Mouse (Mus musculus) heart, embryonic 15.5 days (tissue): ENCODE results near the gene Sox5. TPM values are rescaled to one million over a fixed set of nuclear protein-coding genes. Genes with fewer than 3 reads are reported as not detected.

Experiments
- ATAC-seq: fragments of 200-750 bp; cut with Nextera tagmentation; replicated peaks from 2 replicates; pipeline ENCODE4 v1.8.0; 2017; ENCODE audit warnings: low read depth, moderate TSS enrichment; ENCODE audit not compliant: insufficient number of reproducible peaks, insufficient read depth, low FRiP score
- H3K27ac ChIP-seq: fragments of 300-500 bp; sonication (generic); 2 replicates; pipeline ENCODE4 v1.5.1; 2015; ENCODE audit warnings: mild to moderate bottlenecking, inconsistent platforms
- H3K27me3 ChIP-seq: fragments of 300-500 bp; sonication (generic); 2 replicates; pipeline ENCODE4 v1.6.1; 2015; ENCODE audit warnings: inconsistent platforms
- H3K36me3 ChIP-seq: fragments of 300-500 bp; sonication (generic); 2 replicates; pipeline ENCODE4 v1.6.1; 2015; ENCODE audit warnings: mild to moderate bottlenecking, inconsistent platforms
- H3K4me1 ChIP-seq: fragments of 300-500 bp; sonication (generic); replicated peaks from 2 replicates; pipeline ENCODE4 v1.6.1; 2015; ENCODE audit warnings: inconsistent platforms
- H3K4me2 ChIP-seq: fragments of 300-500 bp; sonication (generic); 2 replicates; pipeline ENCODE4 v1.6.1; 2015; ENCODE audit warnings: inconsistent platforms, mild to moderate bottlenecking, moderate library complexity
- H3K4me3 ChIP-seq: fragments of 300-500 bp; sonication (generic); 2 replicates; pipeline ENCODE4 v1.5.1; 2015; ENCODE audit warnings: mild to moderate bottlenecking, inconsistent platforms
- H3K9ac ChIP-seq: fragments of 300-500 bp; sonication (generic); 2 replicates; pipeline ENCODE4 v1.6.1; 2015; ENCODE audit warnings: mild to moderate bottlenecking, inconsistent platforms
- H3K9me3 ChIP-seq: fragments of 300-500 bp; sonication (generic); replicated peaks from 2 replicates; pipeline ENCODE4 v1.6.1; 2016; ENCODE audit warnings: inconsistent platforms
- WGBS: fragments of 180-500 bp; shearing (Covaris S2); methylation state at CpG from one replicate; pipeline ENCODE4 v1.1.7; 2015; ENCODE audit warnings: mixed read lengths; 5-methylcytosine and 5-hydroxymethylcytosine counted together
- polyA plus RNA-seq: library from polyadenylated mRNA; unstranded; fragments of >200 nt; fragmentation: Nextera tagmentation; extraction: Ambion mirVana; gene quantifications from 2 replicates; pipeline ENCODE4 v1.2.1, GENCODE M21; 2015

Sox5 gene
- polyA plus RNA-seq, 1 experiment from 2014 or later, result 8.9 TPM

DNA sequence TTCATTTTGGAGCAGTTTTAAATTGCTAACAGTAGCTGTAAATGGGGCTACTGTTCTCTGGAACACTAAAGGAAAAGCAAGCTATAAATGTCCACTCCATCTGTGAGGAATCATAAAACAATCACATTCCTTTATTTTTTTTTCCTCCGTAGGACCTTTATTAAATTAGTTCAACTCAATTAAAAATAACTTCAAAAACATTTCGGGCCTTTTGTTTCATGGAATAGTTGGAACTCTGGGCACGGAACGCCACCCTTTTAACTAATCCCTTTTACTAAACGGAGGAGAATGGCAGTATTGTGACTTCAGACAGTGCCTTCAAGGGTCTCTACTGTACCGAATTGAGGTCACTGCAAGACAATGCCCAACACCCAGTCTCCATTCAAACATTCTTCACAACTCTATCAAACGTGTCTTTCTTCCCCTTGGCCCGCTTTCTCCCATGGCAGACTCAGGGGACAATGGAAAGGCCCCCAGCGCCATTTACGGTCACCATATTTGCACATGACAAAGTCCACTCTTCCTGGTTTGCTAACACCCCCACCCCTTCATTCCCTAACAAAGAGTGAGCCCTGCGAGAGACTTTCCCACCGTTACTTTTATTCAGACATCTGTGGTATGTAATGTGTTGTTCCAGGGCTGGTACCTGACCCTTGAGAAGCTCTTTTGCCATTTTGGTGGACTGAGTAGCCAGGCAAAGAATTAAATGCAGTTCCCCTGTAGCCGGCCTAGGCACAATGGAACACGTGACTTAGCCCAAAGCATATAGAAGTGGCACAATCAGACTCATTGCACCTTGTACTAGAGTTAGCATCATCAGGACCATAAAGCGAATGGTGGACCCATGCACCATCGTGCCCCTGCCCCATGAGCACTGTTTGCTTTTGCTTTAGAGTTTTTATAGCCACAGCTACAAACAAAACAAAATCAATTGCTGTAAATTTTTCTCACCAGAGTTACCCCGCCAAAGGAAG, 468.7 kb downstream of the Sox5 start:
- H3K4me3 ChIP-seq, result no peak overlapping the region
- H3K9me3 ChIP-seq, result no peaks in the 10 kb centered on the region
- WGBS, result 79% methylated on average over 17 of the region's 17 CpGs
- no peak for ATAC-seq
- no peaks in the 10 kb centered on the region for H3K36me3 ChIP-seq
- no peak overlapping the region for H3K9ac ChIP-seq
- H3K4me2 ChIP-seq, result no peak overlapping the region
- no peaks in the 10 kb centered on the region for H3K4me1 ChIP-seq
- H3K27me3 ChIP-seq, result no peaks in the 10 kb centered on the region
- no peak overlapping the region for H3K27ac ChIP-seq

DNA sequence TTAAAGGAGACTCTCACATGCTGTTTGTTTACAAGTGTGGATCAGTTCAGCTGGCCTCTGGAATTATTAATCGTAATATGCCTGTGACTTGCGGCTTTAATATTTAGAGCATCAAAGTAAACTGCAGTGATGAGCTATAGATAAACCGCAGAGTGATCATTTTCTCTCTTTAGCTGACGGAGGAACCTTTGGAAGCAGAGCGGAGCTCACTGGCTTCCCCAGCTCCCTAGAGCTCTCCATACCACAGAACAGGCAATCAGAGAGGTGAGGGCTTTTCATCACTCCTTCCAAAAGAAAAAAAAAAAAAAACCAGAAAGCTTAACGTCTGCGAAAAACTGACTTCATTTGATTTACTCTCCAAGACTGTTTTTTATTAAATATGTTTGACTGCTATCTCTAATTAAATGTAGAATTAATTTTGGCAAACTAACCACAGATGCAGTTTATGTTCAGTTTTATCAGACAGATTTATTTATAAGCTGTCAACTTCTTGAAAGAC, 469.4 kb downstream of the Sox5 start:
- Histone ChIP-seq H3K27me3 (no peaks in the 10 kb centered on the region), H3K27ac (no peak overlapping the region), H3K4me2 (no peak overlapping the region), H3K36me3 (no peaks in the 10 kb centered on the region), H3K4me3 (no peak overlapping the region), H3K4me1 (no peaks in the 10 kb centered on the region), H3K9ac (no peak overlapping the region), H3K9me3 (no peaks in the 10 kb centered on the region)
- WGBS, result 70% methylated on average over 7 of the region's 7 CpGs
- no peak for ATAC-seq

DNA sequence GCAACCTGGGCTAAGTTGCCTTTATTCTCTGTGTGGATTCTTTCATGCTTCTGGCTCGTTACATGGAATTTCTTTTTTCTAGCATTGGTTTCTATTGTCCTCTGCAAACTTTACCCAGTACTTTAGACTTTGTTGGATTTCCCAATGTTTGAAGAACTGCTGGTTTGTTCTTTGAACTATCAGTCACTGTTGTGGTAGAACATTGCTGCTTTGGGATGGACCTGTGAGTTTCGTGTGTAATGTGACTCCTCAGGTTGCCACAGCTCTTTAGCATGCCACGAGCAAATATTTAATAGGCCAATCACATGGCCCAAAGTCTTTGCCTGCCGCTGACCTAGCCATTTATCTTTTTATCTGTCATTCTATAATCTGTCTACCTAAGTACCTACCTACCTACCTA, 470.0 kb downstream of the Sox5 start:
- H3K4me3 ChIP-seq, result no peak overlapping the region
- H3K9me3 ChIP-seq, result no peaks in the 10 kb centered on the region
- ATAC-seq, result no peak
- H3K4me2 ChIP-seq, result no peak overlapping the region
- H3K27ac ChIP-seq, result no peak overlapping the region
- no peak overlapping the region for H3K9ac ChIP-seq
- H3K4me1 ChIP-seq, result no peaks in the 10 kb centered on the region
- H3K36me3 ChIP-seq, result no peaks in the 10 kb centered on the region
- 63% methylated on average over 4 of the region's 4 CpGs for WGBS
- H3K27me3 ChIP-seq, result no peaks in the 10 kb centered on the region

DNA sequence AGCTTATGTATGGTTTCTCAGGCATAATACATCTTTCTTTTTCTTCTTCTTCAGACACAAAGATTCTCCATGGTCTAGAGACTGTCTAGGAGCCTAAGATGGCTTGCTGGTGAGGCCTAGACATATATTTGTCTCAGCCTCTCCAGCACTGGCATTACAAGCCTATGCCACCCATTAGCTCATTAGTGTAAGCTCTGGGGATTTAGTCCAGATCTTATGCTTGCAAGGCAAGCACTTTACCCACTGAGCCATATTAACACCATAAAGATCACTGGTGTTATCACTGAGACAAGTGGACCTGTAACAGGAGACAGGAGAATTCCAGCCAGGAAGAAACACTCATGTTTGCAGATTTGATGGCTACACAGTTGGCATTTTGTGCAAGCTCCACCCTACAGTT, 472.6 kb downstream of the Sox5 start:
- no peaks in the 10 kb centered on the region for H3K36me3 ChIP-seq

DNA sequence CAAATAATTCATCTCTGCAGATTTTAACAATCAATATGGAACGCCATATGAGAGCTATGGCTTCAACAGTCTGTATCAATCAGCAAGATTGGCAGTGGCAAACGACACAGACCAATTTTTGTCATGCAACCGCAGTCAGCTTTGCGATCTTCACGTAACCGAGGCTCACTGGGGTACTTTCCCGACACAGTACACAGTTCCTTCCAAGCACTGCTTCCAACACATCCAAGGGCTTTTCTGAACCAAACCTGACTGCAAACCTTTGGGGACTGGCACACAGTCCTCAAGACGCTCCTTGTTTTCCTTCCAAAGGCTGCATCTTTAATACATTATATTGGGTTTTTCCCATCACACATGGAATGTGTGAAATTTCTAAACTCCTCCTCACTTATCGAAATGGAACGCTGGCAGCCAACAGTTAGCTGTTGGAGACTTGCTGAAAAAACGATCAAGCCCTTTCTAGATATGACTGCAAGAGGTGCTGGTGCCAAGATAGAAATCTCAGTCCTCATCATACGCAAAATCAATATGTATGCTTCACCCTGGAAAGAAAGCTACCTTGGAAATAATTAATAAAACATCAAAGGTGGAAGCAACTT, 474.1 kb downstream of the Sox5 start:
- 86% methylated on average over 12 of the region's 12 CpGs for WGBS
- H3K4me2 ChIP-seq, result no peak overlapping the region
- ATAC-seq, result no peak
- no peak overlapping the region for H3K27ac ChIP-seq
- H3K9ac ChIP-seq, result no peak overlapping the region
- no peaks in the 10 kb centered on the region for H3K36me3 ChIP-seq
- no peaks in the 10 kb centered on the region for H3K27me3 ChIP-seq
- no peak overlapping the region for H3K4me3 ChIP-seq
- no peaks in the 10 kb centered on the region for H3K9me3 ChIP-seq
- H3K4me1 ChIP-seq, result no peaks in the 10 kb centered on the region

More for the DNA sequence above, 472.6 kb downstream of the Sox5 start:
- Histone ChIP-seq H3K4me1 (no peaks in the 10 kb centered on the region), H3K9me3 (no peaks in the 10 kb centered on the region), H3K9ac (no peak overlapping the region), H3K27me3 (no peaks in the 10 kb centered on the region), H3K4me3 (no peak overlapping the region), H3K27ac (no peak overlapping the region), H3K4me2 (no peak overlapping the region)
- ATAC-seq, result no peak

DNA sequence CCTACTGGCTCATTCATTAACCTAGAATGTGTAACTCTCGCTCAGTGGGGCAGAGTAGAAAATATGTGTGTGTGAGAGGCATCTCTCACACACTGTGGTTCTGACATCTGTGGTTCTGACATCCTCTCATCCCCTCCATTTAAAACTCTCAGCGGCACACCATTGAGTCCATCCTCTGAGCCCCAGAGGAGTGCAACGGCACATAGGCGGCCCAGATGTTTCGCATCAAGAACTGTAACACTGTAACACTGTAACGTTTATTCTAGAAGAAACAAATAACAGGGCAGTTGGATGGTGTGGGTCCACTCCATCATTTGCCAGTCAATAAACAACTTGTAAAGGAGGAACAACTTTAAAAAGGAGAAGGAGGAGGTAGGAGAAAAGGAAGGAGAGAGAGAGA, 479.0 kb downstream of the Sox5 start:
- ATAC-seq, result no peak
- H3K4me1 ChIP-seq, result no peaks in the 10 kb centered on the region
- WGBS, result 87% methylated on average over 6 of the region's 6 CpGs
- no peaks in the 10 kb centered on the region for H3K27me3 ChIP-seq
- no peak overlapping the region for H3K27ac ChIP-seq
- H3K9ac ChIP-seq, result no peak overlapping the region
- H3K9me3 ChIP-seq, result no peaks in the 10 kb centered on the region
- H3K4me2 ChIP-seq, result no peak overlapping the region
- H3K36me3 ChIP-seq, result no peaks in the 10 kb centered on the region
- H3K4me3 ChIP-seq, result no peak overlapping the region

DNA sequence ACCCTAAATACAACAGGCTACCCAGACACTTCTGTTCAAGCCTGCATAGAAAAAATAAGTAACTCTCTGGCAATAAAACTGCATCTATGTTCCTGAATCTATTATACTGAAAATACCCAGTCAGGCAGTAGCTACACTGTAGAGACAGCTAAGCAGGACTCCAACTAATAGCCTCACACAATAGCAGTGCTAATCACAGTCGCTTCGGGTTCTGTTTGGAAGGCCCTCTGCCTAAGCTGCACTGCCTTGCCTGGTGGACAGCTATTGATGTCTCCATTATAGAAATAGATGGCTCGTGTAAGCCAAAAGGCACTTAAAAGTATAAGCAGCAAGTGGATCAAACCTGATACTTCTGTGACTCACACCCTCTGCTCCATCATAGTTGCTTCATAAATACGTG, 480.7 kb downstream of the Sox5 start:
- H3K4me3 ChIP-seq, result no peak overlapping the region
- 62% methylated on average over 4 of the region's 4 CpGs for WGBS
- ATAC-seq, result no peak
- H3K9me3 ChIP-seq, result no peaks in the 10 kb centered on the region
- H3K4me2 ChIP-seq, result no peak overlapping the region
- no peaks in the 10 kb centered on the region for H3K36me3 ChIP-seq
- no peaks in the 10 kb centered on the region for H3K27me3 ChIP-seq
- no peak overlapping the region for H3K27ac ChIP-seq
- no peak overlapping the region for H3K9ac ChIP-seq
- H3K4me1 ChIP-seq, result no peaks in the 10 kb centered on the region

DNA sequence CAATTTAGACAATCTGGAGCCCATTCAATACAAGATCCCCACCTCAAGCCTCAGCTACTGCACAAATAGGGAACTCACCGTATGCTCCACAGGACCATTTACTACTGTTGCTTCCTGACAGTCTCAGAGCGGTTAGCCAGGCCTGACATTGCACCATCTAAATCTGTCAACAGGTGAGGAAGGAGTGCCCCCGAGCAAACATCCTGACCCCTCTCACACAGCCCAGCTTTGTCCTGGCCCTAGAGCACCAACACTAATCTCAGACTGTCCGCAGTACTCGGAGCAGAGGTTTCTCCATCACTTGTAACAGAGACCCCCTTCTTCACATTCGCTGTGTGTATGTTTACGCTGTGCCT, 482.3 kb downstream of the Sox5 start:
- Histone ChIP-seq H3K4me1 (no peaks in the 10 kb centered on the region), H3K9me3 (no peaks in the 10 kb centered on the region), H3K4me2 (no peak overlapping the region), H3K27ac (no peak overlapping the region), H3K4me3 (no peak overlapping the region), H3K27me3 (no peaks in the 10 kb centered on the region), H3K9ac (no peak overlapping the region), H3K36me3 (no peaks in the 10 kb centered on the region)
- 52% methylated on average over 7 of the region's 7 CpGs for WGBS
- no peak for ATAC-seq

DNA sequence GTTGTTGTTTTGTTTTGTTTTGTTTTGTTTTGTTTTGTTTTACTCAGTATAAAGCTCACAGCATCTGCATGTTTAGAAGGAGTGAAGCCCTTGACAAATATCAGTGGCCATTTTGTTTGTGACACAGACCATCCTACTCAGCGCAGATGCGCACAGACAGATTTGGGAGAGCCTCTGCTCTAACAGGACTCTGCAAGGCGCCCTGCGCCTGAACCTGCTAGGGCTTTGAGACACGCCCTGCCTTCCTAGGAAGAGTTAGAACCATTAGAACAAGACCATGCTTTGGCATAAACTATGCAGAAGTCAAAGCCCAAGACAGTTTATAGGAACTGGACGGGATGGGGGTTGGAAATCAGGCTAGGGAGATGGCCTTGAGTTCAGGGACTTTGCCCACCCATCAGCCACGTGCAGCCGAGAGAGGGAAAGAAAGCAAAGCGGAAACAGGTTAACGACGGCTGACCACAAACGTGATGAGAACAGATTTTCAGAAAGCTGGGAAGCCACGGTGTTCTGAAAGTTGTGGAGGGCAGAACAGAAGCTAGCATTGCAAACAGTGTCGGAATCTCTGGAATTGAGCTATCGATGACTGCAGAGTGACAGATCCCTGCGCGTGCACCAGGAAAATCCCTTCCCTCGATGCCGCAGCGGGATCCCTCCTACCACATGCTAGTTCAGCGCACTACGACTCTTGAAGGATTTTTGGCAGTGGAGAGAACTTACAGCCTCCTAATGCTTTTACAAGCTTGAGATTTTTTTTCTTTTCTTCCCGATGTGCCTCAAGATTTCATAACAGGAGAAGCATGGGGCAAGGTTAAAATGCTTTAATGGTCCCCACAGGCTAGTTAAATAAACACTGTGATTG, 482.9 kb downstream of the Sox5 start:
- no peak for ATAC-seq
- H3K9ac ChIP-seq, result no peak overlapping the region
- H3K4me1 ChIP-seq, result no peaks in the 10 kb centered on the region
- H3K4me3 ChIP-seq, result no peak overlapping the region
- H3K27ac ChIP-seq, result no peak overlapping the region
- 68% methylated on average over 23 of the region's 23 CpGs for WGBS
- no peaks in the 10 kb centered on the region for H3K27me3 ChIP-seq
- H3K36me3 ChIP-seq, result no peaks in the 10 kb centered on the region
- no peak overlapping the region for H3K4me2 ChIP-seq
- no peaks in the 10 kb centered on the region for H3K9me3 ChIP-seq

DNA sequence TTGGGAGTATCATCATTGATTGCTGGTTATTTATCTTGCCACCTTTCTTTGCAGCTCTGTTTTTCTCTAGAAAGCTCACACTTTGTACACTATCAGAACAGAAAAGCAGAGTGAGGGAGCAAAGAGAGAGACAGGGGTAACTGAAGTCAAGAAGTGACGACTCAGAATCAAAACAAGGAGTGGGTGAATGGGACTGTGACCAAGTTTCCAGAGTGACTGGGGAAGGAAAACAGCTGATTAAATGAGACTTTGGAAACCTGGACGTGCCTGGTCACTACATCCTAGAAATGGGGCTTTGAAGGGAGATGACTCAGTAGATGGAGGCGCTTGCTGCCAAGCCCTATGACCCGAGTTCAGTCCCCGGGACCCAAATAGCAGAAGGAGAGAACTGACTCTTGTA, 483.9 kb downstream of the Sox5 start:
- H3K4me1 ChIP-seq, result no peaks in the 10 kb centered on the region
- H3K9me3 ChIP-seq, result no peaks in the 10 kb centered on the region
- no peak for ATAC-seq
- no peak overlapping the region for H3K27ac ChIP-seq
- H3K4me2 ChIP-seq, result no peak overlapping the region
- 72% methylated on average over 5 of the region's 5 CpGs for WGBS
- no peaks in the 10 kb centered on the region for H3K36me3 ChIP-seq
- no peak overlapping the region for H3K4me3 ChIP-seq
- no peak overlapping the region for H3K9ac ChIP-seq
- no peaks in the 10 kb centered on the region for H3K27me3 ChIP-seq

DNA sequence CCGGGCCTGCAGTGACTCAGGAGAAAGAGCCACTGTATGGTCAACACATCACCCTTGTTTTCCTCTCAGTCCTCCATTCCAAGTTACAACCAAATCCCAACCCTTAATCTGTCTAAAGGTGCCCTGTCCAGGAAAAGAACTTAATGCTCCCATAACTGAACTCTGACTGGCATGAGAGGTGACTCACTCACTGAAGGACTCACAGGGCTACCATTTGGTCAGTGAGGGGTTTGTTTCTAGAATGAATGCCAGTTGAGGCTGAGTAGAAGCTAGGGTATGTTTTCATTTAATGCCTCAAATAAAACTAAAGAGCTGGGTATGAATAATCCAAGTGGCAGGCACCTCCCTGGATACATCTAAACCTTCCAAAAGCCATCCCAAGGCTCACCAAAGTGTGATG, 484.6 kb downstream of the Sox5 start:
- 88% methylated on average over 1 of the region's 1 CpGs for WGBS
- no peaks in the 10 kb centered on the region for H3K36me3 ChIP-seq
- no peak for ATAC-seq

More for the DNA sequence above, 484.6 kb downstream of the Sox5 start:
- Histone ChIP-seq H3K27ac (no peak overlapping the region), H3K4me1 (no peaks in the 10 kb centered on the region), H3K4me3 (no peak overlapping the region), H3K9ac (no peak overlapping the region), H3K9me3 (no peaks in the 10 kb centered on the region), H3K4me2 (no peak overlapping the region), H3K27me3 (no peaks in the 10 kb centered on the region)
